Mouse (Mus musculus) cerebellum, adult 2 months (tissue): ENCODE data around the gene Npas3.

ENCODE experiments used
- CTCF ChIP-seq: fragments of 200-500 bp; IDR thresholded peaks from 2 replicates; pipeline ENCODE4 v1.5.1; 2011; ENCODE audit warnings: low read depth, mild to moderate bottlenecking, control low read depth, low read length, moderate library complexity, borderline replicate concordance; ENCODE audit not compliant: insufficient read depth
- POLR2A ChIP-seq: fragments of 200-500 bp; IDR thresholded peaks from 2 replicates; pipeline ENCODE4 v1.6.1; 2011; ENCODE audit warnings: low read length, control low read depth, borderline replicate concordance; ENCODE audit not compliant: insufficient read depth

GRCm38 (mm10) chr12:53277393-53277792 is 28.9 kb downstream of the Npas3 start:
- TF ChIP-seq CTCF, result no peak
- TF ChIP-seq POLR2A, result no peak
